Mouse (Mus musculus): ENCODE measurements around the gene Syt12.
"Not testable (repeated sequence)": the region's sequence is repeated elsewhere in the genome, so short reads cannot be mapped to it uniquely, and the experiment has no call there.

The Syt12 gene

GRCm38 (mm10) chr19:4491080-4491695, 13.9 kb upstream of the Syt12 start:
- no peak for DNase-seq (ENCODE audit: low spot score in 2 of 2)

DNA sequence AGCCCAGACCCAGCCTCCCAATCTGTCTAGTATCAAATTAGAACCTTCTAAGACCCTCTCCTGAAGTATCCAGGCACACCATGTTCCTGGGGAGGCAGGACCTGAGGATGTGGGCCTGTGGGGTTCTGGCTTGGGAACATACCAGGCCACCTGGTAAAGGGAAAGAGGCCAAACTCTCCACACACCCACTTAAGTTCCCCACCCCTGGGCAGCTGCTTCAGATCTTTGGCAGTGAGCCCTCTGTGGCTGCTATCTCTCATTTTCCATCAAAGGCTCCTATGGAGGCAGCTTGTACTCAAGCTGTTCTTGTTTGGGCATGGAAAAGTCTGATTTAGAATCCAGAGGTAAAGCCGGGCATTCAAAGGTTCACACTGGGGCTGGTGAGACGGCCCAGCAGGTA, 10.6 kb upstream of the Syt12 start:
- DNase-seq (ENCODE audit: low spot score in 2 of 2), result no peak

DNA sequence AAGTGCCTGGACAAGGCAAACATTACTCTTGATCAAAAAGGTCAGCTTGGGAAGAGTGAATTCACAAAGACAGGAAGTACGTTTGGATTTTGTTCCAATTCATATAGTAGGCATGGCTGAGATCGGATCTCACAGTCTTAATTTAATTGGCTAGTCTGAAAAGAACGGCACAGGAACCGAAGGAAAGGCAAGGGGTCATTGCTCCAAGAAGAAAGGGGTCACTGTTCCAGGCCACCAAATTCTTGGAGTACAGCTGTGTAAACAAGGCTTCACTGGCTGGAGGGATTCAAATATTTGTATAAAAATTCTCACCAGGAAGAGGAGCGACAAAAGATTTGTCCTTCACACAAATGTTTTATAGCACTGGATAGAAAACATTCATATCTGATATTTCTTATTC, 7.8 kb upstream of the Syt12 start:
- no peak for DNase-seq (ENCODE audit: low spot score in 2 of 2)

- no peak for DNase-seq (ENCODE audit: low spot score in 2 of 2)
Measured at GRCm38 (mm10) chr19:4482111-4482859, 5.0 kb upstream of the Syt12 start.

DNA sequence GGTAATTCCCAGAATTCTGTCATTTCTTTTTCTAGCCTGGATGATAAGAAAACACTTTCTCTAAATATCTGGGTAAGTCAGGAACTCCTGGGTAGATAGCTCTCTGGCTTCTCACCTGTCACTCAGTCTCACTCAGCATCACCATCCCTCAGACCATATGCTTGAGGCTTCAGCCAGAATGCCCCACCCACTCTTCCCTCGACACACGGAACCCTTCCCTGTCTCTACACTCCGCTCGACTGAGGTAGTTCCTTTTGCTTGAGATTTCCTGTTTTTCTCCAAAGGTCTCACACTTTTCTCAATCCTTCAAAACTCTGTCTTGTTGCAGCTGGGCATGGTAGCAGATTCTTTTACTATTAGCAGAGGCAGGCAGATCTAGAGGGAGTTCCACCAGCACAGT, 4.1 kb upstream of the Syt12 start:
- DNase-seq (ENCODE audit: low spot score in 2 of 2), result no peak

DNA sequence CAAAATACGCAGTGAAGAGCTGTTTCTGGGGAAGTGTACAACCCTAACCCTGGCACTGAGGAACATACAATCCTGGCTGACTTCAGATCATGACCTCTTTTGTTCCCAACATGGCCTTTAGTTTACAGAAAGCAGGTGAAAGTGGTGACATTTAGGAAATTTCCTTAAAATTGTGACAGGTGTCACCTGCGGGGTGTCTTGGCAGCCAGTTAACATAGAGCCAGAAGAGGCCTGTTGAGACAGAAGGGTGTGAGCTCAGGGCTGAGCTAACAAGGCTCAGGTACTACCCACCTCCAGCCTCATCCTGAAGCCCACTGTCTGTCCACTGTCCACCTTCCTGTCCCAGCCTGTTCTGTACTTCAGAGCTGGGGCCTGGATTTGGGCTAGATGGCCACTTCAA, 2.8 kb upstream of the Syt12 start:
- no peak for DNase-seq (ENCODE audit: low spot score in 2 of 2)

- no peak for DNase-seq (ENCODE audit: low spot score in 2 of 2)
Measured at GRCm38 (mm10) chr19:4478190-4478516, 906 bp upstream of the Syt12 start.

DNA sequence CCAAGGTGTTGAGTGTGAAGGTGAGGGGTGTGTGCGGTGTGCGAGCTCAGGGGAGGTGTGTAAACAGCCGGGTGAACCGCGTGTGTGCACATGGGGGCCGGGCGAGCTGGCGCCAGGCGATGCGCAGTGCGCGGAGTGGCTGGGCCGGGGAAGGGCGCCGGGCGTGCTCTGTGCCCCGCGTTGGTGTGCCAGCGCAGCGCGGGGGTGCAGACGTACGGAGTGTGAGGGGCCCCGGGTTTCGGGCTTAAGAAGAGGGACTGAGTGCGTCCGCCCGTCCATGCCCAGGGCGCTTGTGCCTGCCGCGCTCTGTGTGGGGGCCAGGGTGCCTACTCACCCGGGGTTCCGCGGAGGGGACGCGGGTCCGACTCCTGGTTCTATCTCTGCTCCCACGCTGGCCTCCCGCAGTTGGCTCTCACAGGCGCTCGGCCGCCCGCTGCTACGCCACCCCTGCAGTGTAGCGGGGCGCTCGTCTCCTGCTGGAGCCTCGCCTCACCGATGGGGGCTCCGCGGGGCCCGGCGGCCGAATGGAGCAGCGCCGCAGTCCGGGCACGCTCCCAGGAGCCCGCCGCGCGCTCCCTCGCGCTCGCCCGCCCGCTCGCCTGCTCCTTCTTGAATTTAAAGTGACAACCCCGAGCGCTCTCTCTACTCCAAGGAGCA, 518 bp downstream of the Syt12 start:
- DNase-seq (ENCODE audit: low spot score in 2 of 2), result peak in 1 of 2 experiments; percentile 53

- no peak for DNase-seq (ENCODE audit: low spot score in 2 of 2)
Measured at GRCm38 (mm10) chr19:4475224-4475925, 1.9 kb downstream of the Syt12 start.

DNA sequence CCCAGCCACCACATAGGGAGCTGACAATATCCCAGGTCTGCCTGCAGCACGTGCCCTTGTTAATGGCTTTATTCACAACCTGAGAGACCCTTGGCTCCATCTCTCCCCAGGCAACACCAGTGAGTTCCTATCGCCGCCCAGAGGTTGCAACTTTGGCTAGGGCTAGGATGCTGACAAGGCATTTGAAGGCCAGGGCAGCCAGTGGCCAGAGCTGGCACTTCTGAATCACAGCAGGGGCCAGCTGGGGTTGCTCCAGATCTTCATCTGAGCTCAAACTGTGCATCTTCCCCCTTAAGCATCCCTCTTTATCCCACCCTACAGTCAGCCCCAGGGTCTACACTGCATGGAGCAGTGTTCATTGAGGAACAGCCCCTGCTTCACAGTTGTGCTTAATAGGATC, 2.5 kb downstream of the Syt12 start:
- no peak for DNase-seq (ENCODE audit: low spot score in 2 of 2)

GRCm38 (mm10) chr19:4473549-4473948, 3.7 kb downstream of the Syt12 start:
- no peak for DNase-seq (ENCODE audit: low spot score in 2 of 2)

DNA sequence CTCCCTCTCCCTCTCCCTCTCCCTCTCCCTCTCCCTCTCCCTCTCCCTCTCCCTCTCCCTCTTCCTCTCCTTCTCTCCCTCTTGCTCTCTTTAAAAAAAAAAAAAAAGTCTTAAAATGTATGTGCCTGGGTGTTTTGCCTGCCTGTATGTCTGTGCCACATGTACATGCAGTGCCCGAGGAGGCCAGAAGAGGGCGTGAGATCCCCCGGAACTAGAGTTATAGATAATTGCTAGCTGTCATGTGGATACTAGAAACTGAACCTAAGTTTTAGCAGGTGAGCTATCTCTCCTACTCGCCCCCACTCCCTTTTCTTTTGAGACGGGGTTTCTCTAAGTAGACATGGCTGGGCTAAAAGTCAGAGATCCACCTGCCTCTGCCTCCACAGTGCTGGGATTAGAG, 8.9 kb downstream of the Syt12 start:
- peak in 1 of 2 experiments; percentile 28 for DNase-seq (ENCODE audit: low spot score in 2 of 2)

- no peak for DNase-seq (ENCODE audit: low spot score in 2 of 2)
Measured at GRCm38 (mm10) chr19:4464666-4465065, 12.6 kb downstream of the Syt12 start.

GRCm38 (mm10) chr19:4461981-4462380, 15.3 kb downstream of the Syt12 start:
- no peak for DNase-seq (ENCODE audit: low spot score in 2 of 2)

- peak; percentile 52 to 65 for DNase-seq (ENCODE audit: low spot score in 2 of 2)
Measured at GRCm38 (mm10) chr19:4456227-4456626, 21.0 kb downstream of the Syt12 start.

DNA sequence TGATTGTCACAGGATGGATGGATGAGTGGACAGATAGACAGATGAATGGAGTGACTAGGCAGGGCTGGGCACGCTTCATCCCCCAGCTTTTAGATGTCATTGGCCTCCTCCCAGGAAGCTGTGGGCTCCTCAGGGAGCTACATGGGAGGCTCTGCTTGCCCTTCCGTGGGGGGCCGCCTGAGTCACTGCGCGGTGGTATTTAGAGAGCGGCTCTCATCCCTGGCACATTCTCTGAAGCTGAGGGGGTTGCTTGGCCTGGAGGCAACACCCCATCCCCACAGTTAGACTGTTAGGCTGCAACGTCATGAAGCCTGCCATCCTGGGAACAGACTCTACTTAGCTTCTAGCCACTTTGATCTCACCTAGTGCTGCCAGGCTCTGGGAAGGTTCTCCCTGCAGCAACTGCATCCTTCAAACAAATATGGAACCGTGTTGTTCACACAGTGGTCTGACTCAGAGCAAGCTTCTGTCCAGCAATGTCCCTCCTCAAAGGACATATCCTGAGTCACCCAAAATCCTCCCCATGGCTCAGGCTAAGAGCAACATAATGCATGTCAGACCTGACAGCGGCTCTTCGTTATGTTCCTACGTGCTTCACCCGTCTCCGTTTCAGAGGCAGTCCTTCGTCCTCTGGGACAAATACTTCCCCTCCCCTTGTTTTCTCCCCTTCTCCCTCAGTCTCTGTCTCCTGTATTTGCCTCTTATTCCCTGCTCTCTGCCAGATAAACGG, 22.0 kb downstream of the Syt12 start:
- DNase-seq (ENCODE audit: low spot score in 2 of 2), result no peak

GRCm38 (mm10) chr19:4454040-4454439, 23.2 kb downstream of the Syt12 start:
- not testable (repeated sequence) for DNase-seq (ENCODE audit: low spot score in 2 of 2)

- DNase-seq (ENCODE audit: low spot score in 2 of 2), result no peak
Measured at GRCm38 (mm10) chr19:4452525-4452924, 24.7 kb downstream of the Syt12 start.

- no peak for DNase-seq (ENCODE audit: low spot score in 2 of 2)
Measured at GRCm38 (mm10) chr19:4451965-4452364, 25.3 kb downstream of the Syt12 start.

GRCm38 (mm10) chr19:4451098-4451497, 26.1 kb downstream of the Syt12 start:
- no peak for DNase-seq (ENCODE audit: low spot score in 2 of 2)

GRCm38 (mm10) chr19:4450666-4451065, 26.6 kb downstream of the Syt12 start:
- DNase-seq (ENCODE audit: low spot score in 2 of 2), result no peak

GRCm38 (mm10) chr19:4449230-4449629, 28.0 kb downstream of the Syt12 start:
- DNase-seq (ENCODE audit: low spot score in 2 of 2), result no peak

Data from cerebellum, postnatal 4 days (tissue).